Mouse (Mus musculus): ENCODE measurements around the gene Slc16a7.
A peak's percentile ranks its signal among the peaks of the same experiment; 100 is the strongest.

Slc16a7 gene

DNA sequence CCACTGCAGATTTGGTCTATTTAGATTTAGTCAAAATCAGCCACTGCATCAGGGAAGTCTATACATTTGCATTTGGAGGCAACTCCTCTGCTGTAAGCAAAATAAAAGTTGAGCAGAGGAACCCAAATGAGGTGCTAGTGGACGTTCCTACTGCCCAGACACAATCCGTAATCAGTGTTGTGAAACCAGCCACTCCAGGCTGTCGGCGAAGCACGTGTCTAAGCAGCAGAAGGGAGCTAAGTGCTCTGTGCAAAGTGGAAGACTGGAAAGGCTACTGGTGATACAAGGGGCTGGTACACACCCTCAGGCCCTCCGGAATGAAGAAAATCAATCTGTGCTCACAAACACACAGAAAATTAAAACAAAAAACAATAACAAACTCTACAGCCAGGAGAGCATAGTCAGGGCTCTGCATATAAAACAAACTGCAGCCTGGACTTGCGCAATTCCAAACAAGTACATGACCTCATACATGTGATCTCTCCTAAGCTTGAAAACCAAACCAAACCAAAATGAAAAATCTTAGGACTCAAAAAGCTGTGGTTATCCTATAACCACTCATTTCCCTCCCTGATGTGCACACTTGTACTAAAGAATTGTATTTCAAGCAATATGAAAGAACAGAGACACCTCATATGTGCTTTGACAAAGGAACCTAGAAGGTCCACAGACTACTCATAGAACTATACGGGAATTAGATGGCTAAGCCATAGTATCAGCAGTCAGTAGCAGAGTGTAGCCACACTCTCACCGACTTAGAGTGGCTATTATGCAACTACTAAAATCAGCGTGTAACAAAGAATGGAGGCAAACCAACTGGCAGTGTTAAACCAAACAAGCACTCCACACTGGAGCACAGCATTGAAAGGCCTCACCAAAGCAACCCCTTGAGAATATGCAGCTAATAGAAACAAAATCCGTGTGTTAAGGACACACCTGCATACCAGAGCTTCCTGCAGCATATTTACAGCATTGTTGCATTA lies 67.5 kb downstream of the Slc16a7 start:
- peak; percentile 96 for DNase-seq

DNA sequence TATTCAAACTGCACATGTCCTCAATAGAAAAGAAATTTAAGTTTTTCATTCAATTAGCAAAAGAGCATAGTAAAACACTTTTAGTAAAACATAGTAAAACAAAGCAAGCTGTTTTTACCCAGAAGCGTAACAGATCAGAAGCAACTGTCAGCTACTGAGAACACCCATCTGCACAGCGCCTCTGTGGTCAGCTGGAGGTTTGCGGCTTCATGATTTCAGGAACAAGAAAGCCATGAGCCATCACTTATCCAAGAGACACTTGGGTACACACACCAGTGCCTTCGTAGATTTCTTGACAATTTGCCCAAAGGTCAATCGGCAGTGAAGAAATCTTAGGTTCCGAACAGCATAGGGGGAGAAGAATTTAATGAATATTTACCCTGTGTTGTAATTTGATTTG lies 71.9 kb downstream of the Slc16a7 start:
- DNase-seq: peak; percentile 97

DNA sequence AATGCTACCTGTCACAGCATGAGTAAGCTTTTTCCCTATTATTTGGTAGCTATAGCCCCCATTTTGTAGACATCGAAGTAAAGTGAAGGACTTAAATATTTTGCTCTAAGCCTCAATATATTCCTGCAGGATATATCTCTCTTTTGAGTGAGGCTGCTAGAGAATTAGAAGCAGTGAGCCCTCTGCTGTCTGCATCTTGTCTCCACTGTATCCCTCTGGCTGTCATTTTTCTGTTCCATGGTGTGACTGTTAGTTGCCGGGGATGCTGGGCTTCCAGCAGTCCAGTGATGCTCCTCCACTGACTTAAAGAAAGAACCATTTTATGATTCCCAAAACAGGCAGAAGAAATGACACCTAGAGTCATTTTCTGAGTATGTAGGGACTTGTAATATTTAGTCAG lies 78.4 kb downstream of the Slc16a7 start:
- DNase-seq: no peak

DNA sequence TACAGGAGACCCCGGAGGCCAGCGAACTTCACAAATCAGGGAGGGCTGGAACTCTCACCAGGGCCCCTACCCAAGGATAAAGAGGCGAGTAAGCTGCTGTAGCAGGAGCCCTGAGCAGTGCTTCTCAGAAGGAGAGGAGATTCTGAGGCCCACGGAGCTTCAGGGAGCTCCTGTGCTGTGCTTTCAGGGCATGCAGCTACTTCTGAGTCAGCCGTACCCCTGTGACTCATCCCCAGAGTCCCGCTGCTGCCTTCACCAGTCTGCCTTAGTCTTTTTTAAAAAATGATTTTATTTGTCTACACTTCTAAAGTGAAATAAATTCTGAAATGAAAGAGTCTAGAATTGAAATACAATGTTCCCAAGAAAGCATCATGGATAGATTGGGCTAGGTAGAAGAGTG lies 91.2 kb downstream of the Slc16a7 start:
- DNase-seq: no peak

DNA sequence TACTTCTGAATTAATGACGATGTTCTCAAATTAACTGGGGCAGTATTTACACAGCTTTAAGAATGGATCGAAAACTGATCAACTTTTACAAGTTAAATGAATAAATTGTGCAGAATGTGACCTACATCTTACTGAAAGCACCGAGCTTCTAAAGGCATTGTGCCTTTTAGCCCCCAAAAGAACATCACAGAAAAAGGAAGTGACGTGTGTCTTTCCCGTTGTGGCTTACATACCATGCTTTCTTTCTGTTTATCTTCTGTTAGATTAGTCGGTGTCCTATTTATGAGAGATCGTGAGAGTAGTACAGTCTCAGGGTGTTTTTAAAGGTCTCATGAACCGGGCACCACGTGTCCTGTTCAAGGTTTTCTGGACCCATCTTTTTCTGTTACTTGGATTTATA lies 98.9 kb downstream of the Slc16a7 start:
- DNase-seq: no peak

DNA sequence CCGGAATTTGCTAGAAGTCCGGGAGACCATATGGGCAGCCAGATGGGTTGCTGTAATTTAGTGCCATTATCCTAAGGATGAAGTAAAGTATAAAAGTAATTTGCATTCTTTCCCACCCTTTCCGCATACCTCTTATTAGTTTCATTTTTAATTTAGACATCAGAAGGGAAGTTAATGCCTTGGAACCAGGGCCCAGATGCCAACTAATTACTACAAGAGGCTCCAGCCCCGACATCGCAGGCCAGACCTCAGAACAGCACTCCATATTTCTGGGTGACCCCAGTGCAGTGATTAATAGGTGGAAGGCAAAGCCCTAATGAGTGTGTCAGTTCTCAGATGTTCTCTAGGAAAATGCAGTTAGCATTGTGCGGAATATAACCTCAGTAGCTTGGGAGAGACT lies 100.7 kb downstream of the Slc16a7 start:
- DNase-seq: no peak

DNA sequence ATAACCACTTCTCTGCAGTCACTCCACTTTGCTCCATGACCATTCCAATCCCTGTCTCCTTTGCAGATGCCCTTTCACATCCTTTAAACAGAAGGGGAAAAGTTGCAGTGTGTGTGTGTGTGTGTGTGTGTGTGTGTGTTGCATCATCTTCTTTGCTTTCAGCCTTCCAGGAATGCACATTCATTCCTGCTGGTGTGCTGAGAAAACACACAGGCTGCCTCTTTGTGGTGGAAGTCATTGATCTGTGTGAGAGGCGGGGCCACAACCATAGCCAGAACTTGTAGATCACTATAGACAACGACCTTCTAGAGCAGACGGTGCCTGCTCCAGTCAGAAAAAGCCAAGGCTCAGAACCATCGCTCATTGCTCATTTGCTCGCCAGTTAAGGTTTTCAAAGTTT lies 103.9 kb downstream of the Slc16a7 start:
- no peak for DNase-seq

DNA sequence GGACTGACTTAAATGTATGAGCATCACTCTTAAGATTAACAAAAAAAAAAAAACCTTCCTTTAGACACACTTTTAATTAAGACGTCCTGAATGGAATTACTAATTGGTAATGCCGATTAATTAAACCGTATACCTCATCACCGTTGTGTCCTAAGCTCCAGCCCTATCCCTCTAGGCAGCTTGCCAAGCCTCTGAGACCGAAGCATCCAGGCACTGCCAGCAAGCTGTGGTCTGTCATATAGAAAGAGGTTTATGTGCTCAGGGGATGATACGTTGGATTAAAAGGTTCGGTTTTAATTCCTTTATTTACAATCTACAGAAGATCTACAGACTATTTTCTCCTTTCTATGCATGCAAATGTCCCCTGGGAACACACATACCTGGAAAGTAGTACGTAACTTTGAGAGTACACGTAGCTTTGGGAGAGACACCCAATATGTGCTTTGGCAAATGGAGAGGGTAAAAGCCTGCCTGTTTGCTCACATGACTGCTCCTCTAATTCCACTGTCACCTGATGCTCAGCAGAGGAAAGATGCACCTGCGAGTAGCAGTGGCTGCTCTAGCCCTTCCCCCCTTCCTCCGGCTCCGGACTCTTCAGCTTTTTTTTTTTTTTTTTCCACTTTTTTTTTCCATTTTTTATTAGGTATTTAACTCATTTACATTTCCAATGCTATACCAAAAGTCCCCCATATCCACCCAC lies 114.0 kb downstream of the Slc16a7 start:
- no peak for DNase-seq

DNA sequence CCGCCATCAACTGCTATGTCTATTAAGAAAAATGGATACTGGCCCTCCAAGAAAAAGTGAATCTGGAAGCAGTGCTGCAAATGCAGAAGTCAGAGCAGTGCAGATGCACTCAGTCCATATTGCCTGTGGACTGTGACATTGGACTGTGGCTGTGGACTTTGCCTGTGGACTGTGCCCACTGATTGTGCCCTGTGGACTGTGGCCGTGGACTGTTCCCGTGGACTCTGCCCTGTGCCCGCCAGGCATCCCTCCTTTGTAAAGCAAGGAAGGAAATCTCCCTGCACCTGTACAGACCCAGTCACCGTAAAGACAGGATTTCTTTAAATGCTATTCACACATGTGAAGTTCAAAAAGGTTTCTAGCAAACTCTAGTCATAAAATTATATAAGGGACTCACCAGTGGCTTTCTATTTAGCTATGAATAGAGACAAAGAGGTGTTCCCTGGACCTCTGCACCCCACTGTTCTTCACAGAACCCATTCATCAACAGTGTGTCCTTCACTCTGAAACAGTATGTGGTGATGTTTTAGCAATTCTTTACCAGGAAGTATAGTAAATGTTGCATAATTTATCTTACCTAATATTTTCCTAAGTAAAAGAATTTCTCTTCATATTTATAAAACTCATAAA lies 114.6 kb downstream of the Slc16a7 start:
- no peak for DNase-seq

DNA sequence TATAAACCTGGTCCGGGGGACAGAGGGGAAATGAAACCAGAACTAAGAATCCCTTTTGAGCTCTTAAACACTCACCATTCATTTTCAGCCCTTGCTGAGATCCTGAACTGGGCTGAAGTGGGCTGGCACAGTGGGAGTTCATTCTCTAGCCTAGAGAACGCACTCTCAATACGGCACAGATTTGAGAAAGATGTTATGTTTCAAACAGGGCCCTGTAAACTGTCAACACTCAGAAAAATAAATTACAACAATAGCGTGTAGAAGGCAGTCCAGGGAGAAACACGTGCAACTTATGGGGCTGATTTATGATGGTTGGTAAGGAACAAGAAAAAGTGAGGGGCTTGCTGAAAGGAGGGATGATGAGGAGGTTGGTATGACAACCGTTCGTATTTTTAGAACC lies 115.5 kb downstream of the Slc16a7 start:
- DNase-seq: no peak

DNA sequence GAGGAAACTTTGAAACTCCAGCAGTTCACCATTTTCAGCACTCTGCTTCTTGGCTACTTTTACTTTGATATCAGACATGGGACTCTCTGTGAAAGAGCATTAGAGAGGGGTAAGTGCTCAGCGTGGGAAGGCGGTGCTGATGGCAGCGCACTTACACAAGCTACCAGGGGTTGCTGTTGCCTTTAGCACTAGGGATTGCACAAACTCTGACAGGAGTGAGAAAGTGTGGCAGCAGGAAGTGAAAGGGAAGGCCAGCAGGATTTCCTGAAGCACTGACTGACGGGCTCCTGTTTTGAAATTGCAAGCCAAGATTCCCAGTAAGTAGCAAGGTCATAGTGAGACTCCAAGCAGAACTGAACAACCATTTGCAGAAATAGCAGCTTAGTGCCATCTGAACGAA lies 117.8 kb downstream of the Slc16a7 start:
- no peak for DNase-seq

DNA sequence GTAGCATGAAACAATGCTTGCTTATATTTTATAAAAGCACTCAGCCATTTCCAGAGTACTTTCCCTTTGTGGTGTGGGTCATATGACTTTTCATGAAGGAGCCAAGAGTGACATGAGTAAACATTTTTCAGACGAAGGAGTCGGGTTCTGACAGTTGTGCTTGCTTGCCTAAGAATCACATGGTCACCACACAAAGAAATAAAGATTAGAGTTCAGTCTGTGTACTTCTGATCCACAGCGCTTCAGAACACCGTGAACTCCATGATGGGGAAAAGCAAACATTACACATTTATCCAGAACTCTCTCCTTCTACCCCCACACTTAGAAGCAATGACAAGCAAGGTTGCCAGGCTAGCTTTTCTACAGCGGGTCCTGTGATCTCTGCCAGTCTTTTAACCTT lies 119.0 kb downstream of the Slc16a7 start:
- no peak for DNase-seq

DNA sequence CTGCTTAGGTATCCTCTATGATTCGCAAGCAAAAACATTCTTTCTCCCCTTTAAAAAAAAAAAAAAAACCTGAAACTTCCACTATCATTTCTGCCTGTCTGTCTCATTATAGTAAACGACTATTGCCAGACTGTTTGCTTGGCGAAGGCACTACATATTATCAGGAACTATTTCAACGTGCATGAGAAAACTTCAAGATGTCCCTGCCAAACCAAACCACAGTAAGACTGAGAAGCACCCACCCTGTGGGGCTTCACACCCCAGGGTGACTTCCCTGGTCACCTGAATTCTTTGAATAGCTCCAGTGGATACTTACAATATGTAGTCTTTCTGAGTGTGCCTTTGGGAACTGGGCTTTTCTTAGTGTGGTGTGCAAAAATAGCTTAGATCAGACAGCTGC lies 122.9 kb downstream of the Slc16a7 start:
- DNase-seq: no peak

DNA sequence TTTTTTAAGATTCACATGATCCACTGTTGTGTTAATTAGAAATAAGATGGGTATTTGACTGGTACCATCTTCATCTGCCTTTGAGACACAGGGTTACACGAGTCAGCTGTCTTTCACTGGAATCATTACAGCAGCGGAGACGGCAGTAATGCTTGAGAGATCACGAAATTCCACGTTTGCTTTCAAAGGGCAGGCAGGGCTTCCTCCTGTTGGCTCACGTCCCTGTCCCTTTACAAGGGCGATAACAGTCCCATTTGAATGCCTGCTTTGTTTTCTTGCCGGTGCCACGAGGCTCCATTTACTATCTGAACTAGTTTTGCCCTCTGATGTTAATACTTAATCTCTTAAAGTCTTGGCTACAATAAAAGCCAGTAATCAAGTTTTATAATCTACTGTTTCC lies 123.4 kb downstream of the Slc16a7 start:
- DNase-seq: no peak

DNA sequence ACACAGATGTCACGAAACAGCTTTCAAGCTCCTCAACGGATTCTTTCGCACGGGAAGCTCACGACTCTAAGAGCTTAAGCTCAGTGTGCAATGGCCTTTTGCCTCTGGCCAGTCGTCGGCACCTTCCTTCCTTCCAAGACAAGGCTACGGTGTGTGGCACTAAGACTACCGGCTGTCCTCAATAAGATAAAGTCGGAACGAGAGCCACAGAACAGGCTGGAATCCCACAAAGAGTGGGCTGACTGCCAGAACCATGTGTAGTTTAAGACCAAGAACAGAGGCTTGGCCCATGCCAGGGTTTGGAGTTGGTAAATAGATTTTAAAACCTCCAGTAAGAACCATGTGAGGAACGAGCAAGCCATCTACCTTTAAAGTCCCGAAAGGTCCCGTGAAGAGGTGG lies 123.8 kb downstream of the Slc16a7 start:
- peak; percentile 89 for DNase-seq

DNA sequence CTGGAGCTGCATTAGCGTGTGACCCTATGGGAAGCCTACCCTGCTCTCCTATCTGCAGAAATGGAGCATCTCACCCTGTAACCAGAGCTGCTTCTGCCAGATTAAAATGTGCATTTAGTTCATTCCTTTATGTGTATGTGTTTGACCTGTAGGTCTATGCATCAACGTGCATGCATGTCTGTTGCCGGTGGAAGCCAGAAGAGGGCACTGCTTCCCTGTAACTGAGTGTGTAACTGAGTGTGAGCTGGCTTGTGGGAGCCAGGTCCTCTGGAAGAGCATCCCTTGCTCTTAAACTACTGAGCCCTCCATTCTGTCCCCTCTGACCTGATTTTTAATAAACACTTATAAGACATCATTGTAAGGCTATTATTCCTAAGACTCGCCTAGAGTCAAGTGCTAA lies 124.3 kb downstream of the Slc16a7 start:
- DNase-seq: peak; percentile 86

DNA sequence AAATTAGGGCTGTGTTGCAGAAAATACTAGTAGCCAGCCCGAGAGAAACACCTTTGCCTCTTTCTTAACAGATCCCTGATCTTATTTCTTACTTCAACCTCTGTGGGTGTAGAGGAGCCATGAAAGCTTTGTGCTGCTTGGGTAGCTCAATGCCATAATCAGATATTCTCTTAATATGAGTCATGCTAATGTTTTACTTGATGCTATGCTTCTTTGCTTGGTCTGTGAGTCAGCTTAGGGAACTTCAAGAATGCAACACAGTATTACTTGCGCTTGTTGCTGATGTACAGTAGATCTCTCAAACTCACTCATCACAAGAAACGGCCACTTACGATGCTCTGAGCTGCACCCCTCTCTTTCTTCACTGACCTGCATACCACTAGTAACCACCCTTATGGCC lies 133.4 kb downstream of the Slc16a7 start:
- DNase-seq: no peak

DNA sequence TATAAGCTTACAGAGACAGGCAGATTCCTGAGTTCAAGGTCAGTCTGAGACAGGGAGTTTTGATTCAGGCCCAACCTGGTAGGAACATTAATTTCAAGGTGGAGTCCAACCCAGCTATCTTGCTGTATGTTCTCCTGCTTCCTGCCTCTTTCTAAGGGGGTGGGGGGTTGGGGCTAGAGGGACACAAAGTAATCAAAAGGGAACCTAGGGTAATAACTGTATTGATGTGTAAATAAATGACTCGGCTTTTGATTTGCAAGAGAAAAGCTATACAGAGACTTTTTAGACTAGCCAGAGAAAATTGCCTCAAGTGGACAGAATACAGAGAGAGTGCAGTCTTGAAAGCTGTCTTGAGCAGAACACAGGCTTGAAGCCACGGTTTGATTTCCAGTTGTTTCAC lies 174.7 kb downstream of the Slc16a7 start:
- no peak for DNase-seq

DNA sequence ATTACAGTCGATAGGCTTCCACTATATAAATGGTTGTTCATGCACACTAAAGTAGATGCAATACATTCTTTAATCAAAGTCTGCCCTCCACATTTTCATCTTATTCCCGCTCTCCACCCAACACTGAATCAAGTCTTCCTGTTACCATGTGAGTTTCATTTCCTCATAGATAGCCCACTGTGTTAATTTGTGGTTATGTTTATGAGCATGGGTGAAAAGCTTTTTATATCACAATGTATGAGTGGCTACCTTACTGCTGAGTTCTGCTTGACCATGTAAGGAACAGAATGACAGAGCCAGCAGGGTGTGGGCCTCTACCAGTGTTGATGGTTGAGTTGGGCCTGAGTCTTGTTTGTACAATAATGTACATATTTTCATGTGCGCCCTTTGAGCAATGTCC lies 175.5 kb downstream of the Slc16a7 start:
- DNase-seq: no peak

DNA sequence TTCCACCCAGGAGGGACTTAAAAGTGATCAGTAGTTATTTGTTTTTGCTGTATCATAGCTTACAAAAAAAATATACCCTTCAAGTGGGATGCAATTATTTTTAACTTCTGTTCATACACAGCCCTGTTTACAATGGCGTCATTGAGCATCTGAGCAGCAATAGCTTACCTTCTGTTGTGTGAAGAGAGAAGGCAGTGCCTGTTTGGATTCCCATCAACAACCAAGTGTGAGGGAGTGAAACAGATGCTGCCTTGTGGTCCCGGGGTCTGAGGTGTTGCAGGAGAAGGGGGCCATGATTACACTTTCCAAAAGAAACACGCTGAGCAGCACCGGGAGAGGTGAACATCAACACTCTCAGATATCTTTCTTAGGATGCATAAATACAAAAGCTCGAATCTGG lies 201.7 kb downstream of the Slc16a7 start:
- DNase-seq: no peak

DNA sequence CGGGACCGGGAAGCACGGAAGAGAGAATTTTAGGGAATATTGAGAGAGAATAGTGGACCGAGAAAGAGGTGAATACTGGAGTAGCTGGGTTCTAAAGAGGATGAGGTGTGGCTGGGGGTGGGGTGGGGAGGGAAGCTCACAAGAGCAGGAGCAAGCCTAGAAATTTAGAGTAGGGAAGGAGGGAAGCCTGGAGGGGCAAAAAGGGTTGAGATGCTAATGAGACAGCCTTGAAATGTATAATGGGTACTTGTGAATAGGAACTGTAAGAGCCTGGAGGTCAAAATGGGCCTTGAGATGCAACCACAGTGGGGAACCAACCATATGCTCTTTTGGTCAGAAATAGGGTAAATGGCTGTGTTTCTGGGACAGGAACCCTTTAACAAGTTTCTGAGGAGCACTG lies 203.9 kb downstream of the Slc16a7 start:
- no peak for DNase-seq

DNA sequence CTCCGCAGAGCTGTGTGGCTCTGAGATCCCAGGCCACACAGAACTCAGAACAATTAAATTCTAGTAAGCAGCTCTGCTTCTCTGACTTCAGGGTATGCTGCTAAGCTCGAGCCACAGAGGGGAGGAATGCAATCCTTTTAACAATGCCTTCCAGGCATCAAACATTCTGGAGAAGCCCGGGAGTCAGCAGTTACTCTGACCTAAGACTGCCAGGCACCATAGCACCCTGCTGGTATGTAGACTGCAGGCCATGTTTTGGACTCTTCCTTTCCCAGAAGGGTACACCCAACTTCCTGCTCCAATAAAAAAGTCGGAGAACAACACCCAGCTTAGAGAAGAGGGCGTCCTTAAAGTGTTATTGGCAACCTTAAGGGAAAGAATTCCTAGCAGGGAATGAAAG lies 205.1 kb downstream of the Slc16a7 start:
- DNase-seq: no peak

DNA sequence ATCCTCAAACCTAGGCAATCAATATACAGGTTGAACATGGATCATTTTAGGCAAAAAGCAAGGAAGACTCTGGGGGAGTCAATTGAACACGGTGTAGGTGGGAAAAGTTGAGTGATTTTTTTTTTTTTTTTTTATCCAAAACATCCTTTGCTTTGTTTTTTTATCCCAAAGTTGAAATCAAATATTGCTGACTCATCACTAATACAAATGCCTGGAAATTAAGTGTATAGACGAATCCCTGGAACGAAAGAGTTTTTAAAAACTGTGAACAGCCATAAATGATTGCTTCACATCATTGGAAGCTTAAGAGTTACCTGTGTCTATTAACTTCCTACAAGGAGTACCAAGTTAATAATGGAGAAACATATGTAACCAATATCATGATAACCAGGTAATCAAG lies 206.7 kb downstream of the Slc16a7 start:
- no peak for DNase-seq

DNA sequence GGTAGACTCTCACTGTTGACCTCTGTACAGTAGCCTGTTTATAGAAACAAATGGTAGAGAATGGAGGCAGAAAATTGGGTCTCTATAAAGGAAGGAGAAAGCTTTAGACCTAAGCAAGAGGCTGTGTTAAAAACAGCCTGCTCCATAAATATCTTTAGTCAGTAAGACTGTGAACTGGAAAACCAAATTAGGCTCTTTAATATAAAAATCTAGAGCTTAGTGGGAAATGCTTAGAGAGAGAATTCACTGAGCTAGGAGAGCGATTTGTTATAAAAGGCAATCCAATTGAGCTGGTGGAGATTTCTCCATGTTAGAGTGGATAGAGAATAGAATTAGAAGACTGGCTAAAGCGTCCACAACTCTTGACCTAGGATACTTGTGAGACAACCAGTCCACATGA lies 211.5 kb downstream of the Slc16a7 start:
- DNase-seq: no peak

Measured in heart, adult 11 months (tissue).